ENCODE assay signal across 8 mouse cellular contexts in genomic region chr17:44130429-44130828, GRCm38 (mm10). TPM values are rescaled to one million over a fixed set of nuclear protein-coding genes. Genes with fewer than 3 reads are reported as not detected.
DNase-seq lines count a peak whose midpoint lies in the region; ATAC-seq and TF ChIP-seq lines count a peak whose summit lies in the region.

No protein-coding gene starts in this region.

- no peak for ATAC-seq in heart, embryonic 11.5 days (replicated peaks; ENCODE audit: insufficient number of reproducible peaks, low FRiP score, low TSS enrichment)
- ATAC-seq in monocyte, adult 5-6 weeks (replicated peaks; ENCODE audit: insufficient number of reproducible peaks, low FRiP score, low TSS enrichment, poor library complexity, severe bottlenecking) = peak; percentile 66

- no peaks in the 10 kb centered on the region for H3K27me3 ChIP-seq in heart, adult 2 months (ENCODE audit: control insufficient read depth, insufficient read depth, low read length)
- peaks cover 12% of the 10 kb centered on the region; the same call in 1 of the 2 replicates for H3K27me3 ChIP-seq in heart, embryonic 11.5 days (ENCODE audit: control insufficient read depth, insufficient read depth, low read length)

- no peak overlapping the region for H3K9ac ChIP-seq in heart, adult 2 months (ENCODE audit: low read depth, low read length)
- no peak overlapping the region for H3K9ac ChIP-seq in heart, embryonic 11.5 days (ENCODE audit: low read depth, low read length)

- H3K36me3 ChIP-seq in heart, adult 2 months (ENCODE audit: control insufficient read depth, insufficient read depth, low read length) = no peaks in the 10 kb centered on the region
- no peaks in the 10 kb centered on the region for H3K36me3 ChIP-seq in heart, embryonic 11.5 days (ENCODE audit: control insufficient read depth, insufficient read depth, low read length)

- no peak overlapping the region for H3K4me2 ChIP-seq in heart, embryonic 11.5 days

- no peak overlapping the region for H3K27ac ChIP-seq in heart, adult 2 months
- no peak overlapping the region for H3K27ac ChIP-seq in heart, embryonic 11.5 days (ENCODE audit: low read depth, low read length)

- intact Hi-C loops in heart, adult 2 months (cut with DNase I) = loop anchor here (1.0 to 2.0 kb wide), 3 partner anchors 54 to 612 kb away; no protein-coding TSS in a partner anchor
- intact Hi-C loops in heart, postnatal 36 days (cut with DNase I) = loop anchor here (1.0 to 5.0 kb wide), 3 partner anchors 54 to 433 kb away; no protein-coding TSS in a partner anchor
- intact Hi-C loops in left cerebral cortex, postnatal 10 days (cut with DNase I) = loop anchor here (2.0 to 5.0 kb wide), 3 partner anchors 53 to 433 kb away; partner anchors contain the start of gene Enpp5

- H3K9me3 ChIP-seq in heart, embryonic 11.5 days (replicated peaks; ENCODE audit: control insufficient read depth, low read length) = no peaks in the 10 kb centered on the region

- H3K4me1 ChIP-seq in heart, adult 2 months (ENCODE audit: control insufficient read depth, insufficient read depth, low read length) = peaks cover 2% of the 10 kb centered on the region
- 0 out of 2 replicates have a peak, but pooled peaks cover under 1% of the 10 kb centered on the region for H3K4me1 ChIP-seq in heart, embryonic 11.5 days (ENCODE audit: control insufficient read depth, insufficient read depth, low read length)

- peak; percentile 97 for TF ChIP-seq CTCF in heart, adult 2 months (IDR thresholded peaks at IDR 0.05)

- TF ChIP-seq POLR2A in heart, adult 2 months (IDR thresholded peaks at IDR 0.05; ENCODE audit: insufficient read depth, low read depth, low read length) = no peak

- TF ChIP-seq EP300 in heart, adult 2 months (IDR thresholded peaks at IDR 0.05; ENCODE audit: insufficient read depth, low read depth, low read length) = peak; percentile 62; the same call in 1 of the 2 replicates

- peak; percentile 59 to 79 for DNase-seq in heart, adult 2 months
- DNase-seq in adrenal gland, postnatal 25 days = peak; percentile 81
- peak; percentile 63 for DNase-seq in embryo, embryonic 11.5 days (ENCODE audit: low read depth, low spot score)
- peak; percentile 74 to 84 for DNase-seq in heart, postnatal 36 days
- peak; percentile 53 to 62 for DNase-seq in left cerebral cortex, postnatal 10 days (ENCODE audit: extremely low spot score in 1 of 2, low spot score in 2 of 2)
- DNase-seq in spleen, postnatal 4 days (ENCODE audit: low spot score in 2 of 2) = peak; percentile 54 to 87

- no peaks in the 10 kb centered on the region for H3K79me2 ChIP-seq in heart, adult 2 months (replicated peaks; ENCODE audit: control insufficient read depth, insufficient read depth, low read length)

- no peak overlapping the region for H3K4me3 ChIP-seq in heart, adult 2 months
- no peak overlapping the region for H3K4me3 ChIP-seq in heart, embryonic 11.5 days (ENCODE audit: low read depth, low read length)

- 11% methylated on average over 7 of the region's 7 CpGs for WGBS in heart, adult 2 months
- 12% methylated on average over 7 of the region's 7 CpGs for WGBS in heart, embryonic 11.5 days (ENCODE audit: insufficient replicate concordance)

RNA-seq across cellular contexts. Expression of gene Enpp4, which starts 24.8 kb away (rescaled TPM):
- 10 to 100 TPM; 21.6 to 24.6 TPM for total RNA-seq in heart, adult 2 months (2021)
- polyA plus RNA-seq in heart, adult 2 months (2012; rRNA removed) = 8.5 and 18.2 TPM in 2 replicates
- 6.8 and 8.3 TPM in 2 replicates for polyA plus RNA-seq in heart, embryonic 11.5 days (2014; fragmentation: Nextera tagmentation; extraction: Ambion mirVana)
- 8.3 and 10.9 TPM in 2 replicates for total RNA-seq in adrenal gland, postnatal 25 days (2021)
- 10 to 100 TPM; 21.1 to 22.6 TPM for total RNA-seq in heart, postnatal 36 days (2021)
- total RNA-seq in left cerebral cortex, postnatal 10 days (2021) = 1 to 10 TPM; 7.0 to 8.3 TPM
- total RNA-seq in monocyte, adult 5-6 weeks (2017) = 9.7 to 31.6 TPM (median 12.8 TPM) in 3 replicates

RNA-seq across cellular contexts. Expression of gene Enpp5, which starts 51.8 kb away (rescaled TPM):
- 10 to 100 TPM; 13.3 to 14.2 TPM for total RNA-seq in heart, adult 2 months (2021)
- 14.2 and 24.6 TPM in 2 replicates for polyA plus RNA-seq in heart, adult 2 months (2012; rRNA removed)
- polyA plus RNA-seq in heart, embryonic 11.5 days (2014; fragmentation: Nextera tagmentation; extraction: Ambion mirVana) = 7.8 and 10.0 TPM in 2 replicates
- total RNA-seq in adrenal gland, postnatal 25 days (2021) = 34.1 and 38.6 TPM in 2 replicates
- 10 to 100 TPM; 11.9 to 13.4 TPM for total RNA-seq in heart, postnatal 36 days (2021)
- 100 to 1,000 TPM; 135 to 139 TPM for total RNA-seq in left cerebral cortex, postnatal 10 days (2021)
- total RNA-seq in monocyte, adult 5-6 weeks (2017) = 6.8 to 16.6 TPM (median 10.2 TPM) in 3 replicates

RNA-seq across cellular contexts. Expression of gene Clic5, which starts 58.0 kb away (rescaled TPM):
- 100 to 1,000 TPM; 128 to 171 TPM for total RNA-seq in heart, adult 2 months (2021)
- 33.2 and 61.4 TPM in 2 replicates for polyA plus RNA-seq in heart, adult 2 months (2012; rRNA removed)
- 5.8 and 7.4 TPM in 2 replicates for polyA plus RNA-seq in heart, embryonic 11.5 days (2014; fragmentation: Nextera tagmentation; extraction: Ambion mirVana)
- 13.4 and 14.4 TPM in 2 replicates for total RNA-seq in adrenal gland, postnatal 25 days (2021)
- total RNA-seq in heart, postnatal 36 days (2021) = 100 to 1,000 TPM; 144 to 146 TPM
- 1 to 10 TPM; 2.3 to 2.7 TPM for total RNA-seq in left cerebral cortex, postnatal 10 days (2021)
- total RNA-seq in monocyte, adult 5-6 weeks (2017) = 0.32 to 2.0 TPM (median 0.67 TPM) in 3 replicates
